Mouse (Mus musculus) MEL (cell line): ENCODE measurements around the gene Tubb3.

Experiments used
- CHD1 ChIP-seq: IDR thresholded peaks from 2 replicates; pipeline ENCODE4 v1.6.1; 2012; ENCODE audit warnings: low read depth, mild to moderate bottlenecking, inconsistent platforms, low read length, improper control_type of control experiment
- CTCF ChIP-seq, 3 experiments: IDR thresholded peaks in 2 of 3; conservative IDR thresholded peaks in 1 of 3; 2 replicates each; pipeline ENCODE4 v1.5.1; 2011 to 2012; ENCODE audit warnings: low read length in 3 of 3, low read depth in 2 of 3, mild to moderate bottlenecking in 2 of 3, improper control_type of control experiment in 1 of 3, inconsistent platforms in 1 of 3, mixed read lengths in 1 of 3, moderate library complexity in 1 of 3; ENCODE audit not compliant: control insufficient read depth in 1 of 3, insufficient read depth in 1 of 3, poor library complexity in 1 of 3, severe bottlenecking in 1 of 3
- E2F4 ChIP-seq: IDR thresholded peaks from 2 replicates; pipeline ENCODE4 v1.6.1; 2011; ENCODE audit warnings: low read depth, low read length, improper control_type of control experiment, borderline replicate concordance
- KAT2A ChIP-seq: conservative IDR thresholded peaks from 2 replicates; pipeline ENCODE4 v1.6.1; 2012; ENCODE audit warnings: low read depth, low read length, improper control_type of control experiment, inconsistent platforms
- MAFK ChIP-seq: IDR thresholded peaks from 2 replicates; pipeline ENCODE4 v1.6.1; 2011; ENCODE audit warnings: low read depth, mild to moderate bottlenecking, low read length, improper control_type of control experiment, borderline replicate concordance
- POLR2A ChIP-seq, 2 experiments: IDR thresholded peaks; 2 replicates each; pipeline ENCODE4 v1.6.1; 2011 to 2012; ENCODE audit warnings: low read length in 2 of 2, mild to moderate bottlenecking in 2 of 2, control low read depth in 1 of 2, improper control_type of control experiment in 1 of 2, low read depth in 1 of 2, moderate library complexity in 1 of 2; ENCODE audit not compliant: control insufficient read depth in 1 of 2, insufficient read depth in 1 of 2, poor library complexity in 1 of 2
- POLR2AphosphoS5 ChIP-seq: IDR thresholded peaks from 2 replicates; pipeline ENCODE4 v1.6.1; 2012; ENCODE audit warnings: low read depth, borderline replicate concordance, mild to moderate bottlenecking, inconsistent platforms, low read length, moderate library complexity, mixed read lengths
- RAD21 ChIP-seq: IDR thresholded peaks from 2 replicates; pipeline ENCODE4 v1.6.1; 2011; ENCODE audit warnings: mild to moderate bottlenecking, low read depth, low read length, improper control_type of control experiment
- TBP ChIP-seq: IDR thresholded peaks from 2 replicates; pipeline ENCODE4 v1.8.0; 2011; ENCODE audit warnings: low read depth, low read length, improper control_type of control experiment
- USF1 ChIP-seq: IDR thresholded peaks from 2 replicates; pipeline ENCODE4 v1.6.1; 2014; ENCODE audit warnings: low read depth, mild to moderate bottlenecking, inconsistent platforms, low read length, improper control_type of control experiment, moderate library complexity

DNA sequence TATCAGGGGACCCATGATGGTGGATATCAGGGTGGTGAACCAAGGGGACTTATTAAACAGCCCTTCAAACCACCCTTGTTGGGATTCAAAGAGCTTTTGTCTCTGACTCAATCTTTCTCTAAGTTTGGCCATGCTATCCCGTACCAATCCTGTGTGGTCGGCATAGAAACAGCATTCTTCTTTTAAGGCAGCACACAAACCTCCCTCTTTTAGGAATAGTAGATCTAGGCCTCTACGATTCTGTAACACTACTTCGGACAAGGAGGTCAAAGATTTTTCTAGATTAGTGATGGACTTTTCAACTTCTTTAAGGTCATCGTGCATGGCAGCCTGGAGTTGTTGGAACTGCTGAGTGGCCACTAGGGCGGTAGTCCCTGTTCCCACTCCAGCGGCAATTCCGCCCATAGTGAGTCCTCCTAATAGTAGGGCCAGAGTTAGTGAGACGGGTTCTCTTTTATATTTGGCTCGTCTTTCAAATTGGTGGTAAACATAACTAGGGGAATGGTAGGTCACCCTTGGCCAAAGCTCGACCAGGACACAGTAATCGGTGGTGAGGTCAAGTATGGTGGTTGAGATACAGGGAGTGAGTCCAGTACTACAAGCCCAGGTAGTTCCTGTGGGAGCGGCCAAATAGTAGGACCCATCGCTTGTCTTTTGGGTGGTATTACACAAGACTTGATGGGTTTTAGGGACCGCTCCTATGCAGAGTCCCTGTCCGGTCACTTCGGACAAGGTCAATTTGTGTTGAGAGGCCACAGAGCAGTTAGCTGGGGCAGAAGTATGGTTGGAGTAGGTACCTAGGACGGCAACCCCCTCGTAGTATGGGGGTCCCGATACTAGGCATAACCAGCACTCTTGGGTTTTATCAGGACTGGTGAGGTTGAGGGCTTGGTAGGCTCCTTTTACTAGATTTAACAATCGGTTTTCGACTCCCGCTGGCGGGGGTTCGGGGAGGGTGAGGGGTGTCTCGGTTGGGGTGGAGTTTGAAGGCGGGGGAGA lies 15.6 kb downstream of the Tubb3 start:
- TF ChIP-seq CTCF (IDR thresholded peaks at IDR 0.05 in 2 of 3, conservative IDR thresholded peaks at IDR 0.05 in 1 of 3; ENCODE audit: control insufficient read depth in 1 of 3, insufficient read depth in 1 of 3, low read depth in 2 of 3, low read length in 3 of 3, poor library complexity in 1 of 3, severe bottlenecking in 1 of 3) (no peak), POLR2A (IDR thresholded peaks at IDR 0.05; ENCODE audit: control insufficient read depth in 1 of 2, insufficient read depth in 1 of 2, low read depth in 1 of 2, low read length in 2 of 2, poor library complexity in 1 of 2) (no peak), CHD1 (no peak), POLR2AphosphoS5 (no peak), E2F4 (no peak), USF1 (no peak), RAD21 (no peak), MAFK (no peak), KAT2A (no peak), TBP (no peak)
